Mouse (Mus musculus) yolk sac, embryonic 10.5 days (tissue): Measurements from ENCODE around the gene Ctla2b.
"Not testable (repeated sequence)": the region's sequence is repeated elsewhere in the genome, so short reads cannot be mapped to it uniquely, and the experiment has no call there.

Experiments used
- DNase-seq: peaks from one replicate; pipeline ENCODE4 v3.0.0-alpha.2; 2017; ENCODE audit warnings: low spot score

Ctla2b gene

DNA sequence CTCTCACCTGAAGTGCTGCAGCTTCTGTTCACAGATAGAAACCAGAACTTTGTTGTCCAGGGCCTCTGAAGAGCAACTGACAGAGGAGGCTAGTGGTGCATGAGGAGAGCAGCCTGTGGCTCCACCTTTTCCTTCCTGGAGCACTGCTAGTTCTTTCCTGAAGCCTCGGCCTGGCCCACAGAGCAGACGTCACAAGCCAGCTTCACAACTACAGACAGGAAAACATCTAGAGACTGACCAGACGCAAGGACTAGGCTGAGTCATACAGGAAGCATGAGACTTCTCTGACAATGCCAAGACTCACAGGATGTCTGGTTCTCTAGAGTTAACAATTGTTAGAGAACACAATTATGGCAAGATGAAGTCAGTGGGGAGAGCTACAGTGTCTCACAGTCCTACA lies at the start of gene Ctla2b:
Gene Ctla2b (minus strand): TSS at position 120 of the 400 bp plus-strand sequence.
- peak; percentile 18 for DNase-seq

DNA sequence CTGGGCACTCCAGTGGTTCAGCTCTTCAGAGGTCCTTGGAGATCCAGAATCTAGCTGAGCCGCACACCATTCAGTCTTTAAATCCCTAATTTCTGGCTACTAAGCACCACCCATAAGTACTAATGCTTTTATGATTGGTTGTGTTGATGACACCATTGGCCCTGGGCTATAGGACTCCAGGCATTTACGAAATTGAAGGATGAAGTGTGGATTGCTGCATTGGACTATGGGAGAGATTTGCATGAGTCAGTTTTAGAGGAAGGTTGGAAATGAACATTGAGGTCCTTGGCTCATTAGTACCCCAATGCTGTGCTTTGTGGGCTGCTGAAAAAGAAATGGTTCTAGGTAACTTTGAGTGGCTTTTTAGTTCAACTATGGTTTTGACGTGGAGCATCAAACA lies 44.6 kb upstream of the Ctla2b start, which contains the start of gene Tpbpa:
Gene Tpbpa (minus strand): TSS at position 101 of the 400 bp plus-strand sequence.
- DNase-seq = not testable (repeated sequence)

DNA sequence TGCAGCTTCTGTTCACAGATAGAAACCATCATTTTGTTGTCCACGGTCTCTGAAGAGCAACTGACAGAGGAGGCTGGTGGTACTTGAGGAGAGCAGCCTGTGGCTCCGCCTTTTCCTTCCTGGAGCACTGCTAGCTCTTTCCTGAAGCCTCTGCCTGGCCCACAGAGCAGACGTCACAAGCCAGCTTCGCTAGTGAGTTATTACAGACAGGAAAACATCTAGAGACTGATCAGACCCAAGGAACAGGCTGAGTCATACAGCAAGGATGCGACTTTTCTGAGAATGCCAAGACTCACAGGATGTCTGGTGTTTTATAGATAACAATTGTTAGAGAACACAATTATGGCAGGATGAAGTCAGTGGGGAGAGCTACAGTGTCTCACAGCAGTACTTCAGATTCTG lies 39.3 kb upstream of the Ctla2b start, which contains the start of the genes Gm49391 and Ctla2a:
Gene Gm49391 (minus strand): TSS at position 72 of the 402 bp plus-strand sequence.
Gene Ctla2a (minus strand): TSS at position 126 of the 402 bp plus-strand sequence.
- peak; percentile 14 for DNase-seq

DNA sequence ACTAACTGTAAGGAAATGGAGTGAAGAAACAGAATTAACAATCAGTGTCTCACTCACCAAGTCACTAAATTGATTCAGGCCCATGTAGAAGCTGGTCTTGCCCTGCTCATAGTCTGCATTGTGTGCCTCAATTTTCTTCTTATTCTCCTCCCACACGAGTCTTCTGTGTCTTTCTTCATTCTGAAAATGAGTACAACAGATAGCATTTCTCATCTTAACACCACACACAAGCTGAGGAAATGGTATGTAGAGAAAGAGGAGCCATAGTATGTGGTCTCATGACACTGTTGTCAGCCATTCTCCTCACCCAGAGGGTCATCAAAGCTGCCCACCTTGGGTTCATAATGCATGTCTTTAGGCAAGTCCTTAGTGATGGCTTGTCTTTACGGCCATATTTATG lies 38.2 kb upstream of the Ctla2b start, which contains the start of gene Gm49393:
Gene Gm49393 (minus strand): TSS at position 101 of the 400 bp plus-strand sequence.
- not testable (repeated sequence) for DNase-seq

DNA sequence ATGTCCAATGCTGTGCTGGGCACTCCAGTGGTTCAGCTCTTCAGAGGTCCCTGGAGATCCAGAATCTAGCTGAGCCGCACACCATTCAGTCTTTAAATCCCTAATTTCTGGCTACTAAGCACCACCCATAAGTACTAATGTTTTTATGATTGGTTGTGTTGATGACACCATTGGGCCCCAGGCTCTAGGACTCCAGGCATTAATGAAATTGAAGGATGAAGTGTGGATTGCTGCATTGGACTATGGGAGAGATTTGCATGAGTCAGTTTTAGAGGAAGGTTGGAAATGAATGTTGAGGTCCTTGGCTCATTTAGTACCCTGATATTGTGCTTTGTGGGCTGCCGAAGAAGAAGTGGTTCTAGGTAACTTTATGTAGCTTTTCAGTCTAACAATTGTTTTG lies 7.5 kb upstream of the Ctla2b start, which contains the start of gene Tpbpb:
Gene Tpbpb (minus strand): TSS at position 101 of the 400 bp plus-strand sequence.
- DNase-seq = not testable (repeated sequence)

DNA sequence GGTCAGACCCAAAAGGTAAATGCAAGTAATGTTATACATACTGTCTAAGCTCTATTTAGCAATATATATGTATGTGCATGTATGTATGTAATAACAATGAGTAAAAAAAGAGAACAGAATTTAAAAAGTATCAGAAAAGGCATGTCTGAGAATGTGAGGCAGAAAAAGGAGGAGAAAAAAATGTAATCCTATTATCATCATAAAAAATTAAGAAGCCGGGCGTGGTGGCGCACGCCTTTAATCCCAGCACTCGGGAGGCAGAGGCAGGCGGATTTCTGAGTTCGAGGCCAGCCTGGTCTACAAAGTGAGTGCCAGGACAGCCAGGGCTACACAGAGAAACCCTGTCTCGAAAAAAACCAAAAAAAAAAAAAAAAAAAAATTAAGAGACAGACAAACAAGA lies 453 bp downstream of the Ctla2b start, which contains the start of gene Gm49392:
Gene Gm49392 (minus strand): TSS at position 101 of the 400 bp plus-strand sequence.
- not testable (repeated sequence) for DNase-seq

DNA sequence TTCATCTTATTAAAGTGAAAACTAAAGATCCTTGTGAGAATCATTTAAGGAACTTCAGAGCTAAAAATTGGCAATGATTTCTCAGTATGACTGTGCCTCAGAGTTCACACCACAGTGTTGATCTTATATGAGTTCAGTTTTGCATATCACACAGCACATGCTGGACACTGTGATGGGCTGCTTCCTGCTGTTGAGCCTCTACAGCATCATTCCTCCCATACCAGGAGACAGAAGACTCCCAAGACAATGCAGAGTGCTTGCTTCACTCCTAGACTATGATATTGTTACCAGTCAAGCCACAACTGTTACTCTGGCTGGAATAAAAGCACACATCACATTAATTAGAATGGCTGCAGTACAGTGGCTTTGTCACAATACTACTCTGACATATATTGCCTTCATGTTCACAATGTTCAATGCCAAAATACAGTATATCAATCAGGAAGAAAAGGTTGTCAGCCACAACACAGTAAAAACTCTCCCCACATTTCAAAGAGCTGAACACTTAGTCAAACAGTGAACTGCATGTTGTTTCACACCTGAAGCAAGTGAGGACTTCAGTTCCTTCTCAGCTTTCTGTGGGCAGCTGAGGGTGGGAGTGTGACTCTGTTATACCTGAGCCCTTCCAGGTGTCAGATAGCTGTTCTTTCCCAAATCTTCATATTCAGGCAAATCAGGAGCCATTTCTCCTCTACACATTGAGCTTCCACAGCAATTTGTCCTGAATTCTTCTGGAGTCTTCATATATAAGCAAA lies 1.7 kb downstream of the Ctla2b start:
- no peak for DNase-seq

DNA sequence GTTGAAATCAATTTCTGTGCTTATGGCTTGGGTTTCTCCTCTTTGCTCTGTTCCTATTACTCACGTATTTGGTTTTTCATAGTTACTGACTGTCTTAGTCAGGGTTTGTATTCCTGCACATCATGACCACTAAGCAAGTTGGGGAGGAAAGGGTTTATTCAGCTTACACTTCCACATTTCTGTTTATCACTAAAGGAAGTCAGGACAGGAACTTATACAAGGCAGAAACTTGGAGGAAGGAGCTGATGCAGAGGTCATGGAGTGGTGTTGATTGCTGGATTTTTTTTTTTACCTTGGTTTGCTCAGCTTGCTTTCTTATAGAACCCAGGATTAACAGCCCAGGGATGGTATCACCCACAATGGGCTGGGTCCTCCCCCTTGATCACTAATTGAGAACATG lies 4.9 kb downstream of the Ctla2b start:
- DNase-seq = no peak

DNA sequence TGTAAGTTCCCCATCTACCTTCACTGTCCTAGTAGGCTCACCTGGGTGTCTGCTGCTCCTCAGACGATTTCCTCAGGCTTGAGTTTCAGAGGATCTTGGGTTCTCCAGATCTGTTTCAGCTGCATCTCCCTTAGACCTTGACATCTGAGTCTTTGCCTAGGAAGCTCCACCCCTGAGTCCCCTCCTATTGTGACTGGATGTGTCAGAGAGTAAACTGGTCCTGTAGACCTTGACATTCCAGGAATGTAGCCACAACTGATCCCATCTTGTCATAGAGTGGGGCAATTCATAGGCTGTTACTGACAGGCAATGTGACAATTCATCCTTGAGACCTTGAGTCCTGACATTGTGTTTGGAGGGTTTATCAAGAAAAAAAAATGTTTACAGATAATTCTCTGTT lies 33.0 kb downstream of the Ctla2b start, which contains the start of gene 4930486L24Rik:
Gene 4930486L24Rik (minus strand): TSS at position 195 of the 400 bp plus-strand sequence.
- DNase-seq = no peak

DNA sequence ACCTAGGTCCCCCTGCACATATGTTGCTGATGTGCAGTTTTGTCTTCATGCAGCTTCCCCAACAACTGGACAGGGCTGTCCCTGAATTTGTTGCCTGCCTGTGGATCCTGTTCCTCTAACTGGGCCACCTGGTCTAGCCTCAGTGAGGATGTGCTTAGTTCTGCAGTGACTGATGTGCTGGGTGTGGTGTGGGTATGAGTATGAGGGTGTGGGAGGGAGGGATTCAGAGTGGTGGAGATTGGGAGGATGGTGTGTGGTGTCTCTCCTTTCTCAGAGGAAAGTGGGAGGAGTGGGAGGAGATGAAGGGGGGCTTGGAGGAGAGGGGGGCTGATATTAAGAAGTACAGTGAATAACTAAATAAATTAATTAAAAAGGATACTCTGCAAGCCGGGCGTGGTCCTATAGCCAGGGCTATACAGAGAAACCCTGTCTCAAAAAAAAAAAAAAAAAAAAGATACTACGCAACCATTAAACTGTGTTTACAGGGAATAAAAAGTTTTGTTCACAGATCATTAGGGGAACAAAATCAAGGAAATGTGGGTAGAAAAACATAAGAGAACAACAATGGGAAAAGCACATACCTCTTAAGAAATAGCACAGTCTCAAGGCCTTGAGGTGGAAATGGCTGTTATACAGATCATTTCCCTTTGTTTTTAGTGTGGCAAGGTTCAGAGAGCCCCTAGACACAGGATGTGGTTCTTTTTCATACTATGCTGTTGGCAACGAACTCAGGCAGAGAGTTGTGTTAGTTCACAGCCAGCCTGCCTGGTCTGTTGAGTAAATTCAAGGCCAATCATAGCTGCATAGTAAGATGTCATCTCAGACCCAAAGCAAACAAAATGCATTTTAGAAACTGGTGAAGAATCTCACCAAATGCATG lies 48.8 kb downstream of the Ctla2b start:
- no peak for DNase-seq
